Mouse (Mus musculus): ENCODE results near the gene H2afj. TPM values are rescaled to one million over a fixed set of nuclear protein-coding genes. Genes with fewer than 3 reads are reported as not detected.
"Not testable (repeated sequence)": the region's sequence is repeated elsewhere in the genome, so short reads cannot be mapped to it uniquely, and the experiment has no call there.

The H2afj gene
- polyA plus RNA-seq, 1 experiment from 2014 or later = 119 TPM

DNA sequence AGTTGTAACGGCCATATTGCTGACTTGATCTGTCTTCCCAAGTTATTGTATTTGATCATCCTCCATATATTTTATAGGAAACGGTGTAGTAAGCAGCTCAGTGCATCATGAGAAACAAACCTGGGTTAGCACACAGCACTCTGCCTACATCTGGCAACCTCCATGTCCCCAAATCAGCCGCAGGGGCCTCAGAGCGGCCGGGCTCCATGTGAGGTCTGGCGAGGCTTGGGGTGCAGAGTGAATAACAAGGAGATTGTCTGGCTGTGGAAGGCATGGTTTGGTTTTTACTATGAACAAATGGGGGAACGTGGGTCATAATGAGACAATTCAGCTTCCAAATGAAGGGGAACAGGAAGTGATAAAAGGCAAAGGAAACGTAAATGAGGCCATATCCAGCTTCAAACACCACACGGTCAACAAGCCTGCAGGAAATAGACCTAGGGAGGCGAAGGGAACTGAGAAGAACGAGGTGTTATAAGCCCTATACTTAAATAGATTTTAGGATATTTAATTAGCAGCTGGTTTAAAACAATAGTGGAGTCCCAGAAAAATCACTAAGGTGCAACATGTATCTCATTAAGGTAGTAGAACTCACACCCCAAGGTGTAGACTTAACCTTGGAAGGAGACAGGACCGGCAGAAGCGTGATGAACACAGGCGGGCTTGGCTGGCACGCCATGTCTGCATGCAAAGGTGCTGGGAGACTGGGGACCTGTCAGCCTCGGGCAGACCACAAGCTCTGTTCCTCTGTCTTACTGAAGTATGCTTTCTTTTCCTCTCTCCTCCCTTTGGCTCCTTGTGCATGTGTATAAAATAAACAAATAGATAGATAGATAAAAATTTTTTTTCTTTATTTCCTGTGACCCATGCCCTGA is 14.9 kb upstream of the H2afj start:
- ATAC-seq = no peak
- Histone ChIP-seq H3K4me3 (ENCODE audit: low read depth, low read length) (peak overlapping the region; percentile 29), H3K9ac (ENCODE audit: low read depth, low read length) (no peak overlapping the region)

DNA sequence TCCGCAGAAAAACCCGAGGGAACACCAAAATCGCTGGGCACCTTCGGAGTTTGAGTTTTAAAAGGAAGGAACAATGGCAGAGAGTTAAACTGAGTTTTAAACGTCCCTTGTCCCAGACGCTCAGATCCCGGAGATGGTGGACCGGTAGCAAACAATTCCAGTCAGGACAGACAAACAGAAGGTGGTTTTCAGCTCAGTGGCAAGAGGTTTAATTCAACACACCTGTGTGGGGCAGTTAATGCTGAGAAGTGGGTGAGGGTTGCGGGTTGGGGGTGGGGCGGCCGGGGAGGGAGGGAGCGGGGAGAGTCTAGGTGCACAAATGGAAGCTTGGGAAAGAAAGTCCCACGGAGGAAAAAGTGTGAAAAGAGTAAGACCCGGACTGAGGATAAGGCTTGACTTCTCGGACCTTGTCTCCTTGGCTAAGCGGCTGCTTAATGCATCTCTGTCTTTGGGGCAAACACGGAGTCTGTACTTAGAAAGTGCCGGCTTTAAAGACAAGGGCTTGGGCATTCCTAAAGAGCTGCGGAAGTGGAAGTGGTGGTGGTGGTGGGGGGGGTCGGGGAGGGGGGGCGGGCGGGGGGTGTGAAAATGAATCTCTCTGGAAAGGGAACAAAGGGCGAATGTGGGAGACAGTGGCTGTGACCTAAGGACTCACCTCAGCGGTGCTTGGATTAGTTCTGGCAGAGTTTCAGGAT is 14.1 kb upstream of the H2afj start:
- no peak overlapping the region for H3K9ac ChIP-seq (ENCODE audit: low read depth, low read length)
- peak overlapping the region; percentile 58 for H3K4me2 ChIP-seq (ENCODE audit: low read length)
- H3K27me3 ChIP-seq (ENCODE audit: control insufficient read depth, insufficient read depth, low read depth, low read length) = no peaks in the 10 kb centered on the region
- H3K9me3 ChIP-seq (replicated peaks; ENCODE audit: control insufficient read depth, low read length, poor library complexity, severe bottlenecking) = no peaks in the 10 kb centered on the region
- H3K36me3 ChIP-seq (ENCODE audit: control insufficient read depth, insufficient read depth, low read length) = no peaks in the 10 kb centered on the region
- WGBS = under 1% methylated on average over 19 of the region's 24 CpGs
- H3K4me1 ChIP-seq (ENCODE audit: control insufficient read depth, insufficient read depth, low read length) = peaks cover 9% of the 10 kb centered on the region
- H3K4me3 ChIP-seq (ENCODE audit: low read depth, low read length) = peak overlapping the region; percentile 29
- no peak overlapping the region for H3K27ac ChIP-seq (ENCODE audit: low read length)
- ATAC-seq = 0 out of 2 replicates have a peak, but pooled peaks have one; percentile 36

More for the DNA sequence above, 14.9 kb upstream of the H2afj start:
- Histone ChIP-seq H3K4me2 (ENCODE audit: low read length) (peak overlapping the region; percentile 58), H3K9me3 (replicated peaks; ENCODE audit: control insufficient read depth, low read length, poor library complexity, severe bottlenecking) (no peaks in the 10 kb centered on the region), H3K27me3 (ENCODE audit: control insufficient read depth, insufficient read depth, low read depth, low read length) (no peaks in the 10 kb centered on the region), H3K27ac (ENCODE audit: low read length) (no peak overlapping the region), H3K36me3 (ENCODE audit: control insufficient read depth, insufficient read depth, low read length) (no peaks in the 10 kb centered on the region), H3K4me1 (ENCODE audit: control insufficient read depth, insufficient read depth, low read length) (peaks cover 9% of the 10 kb centered on the region)
- WGBS = 29% methylated on average over 16 of the region's 16 CpGs

DNA sequence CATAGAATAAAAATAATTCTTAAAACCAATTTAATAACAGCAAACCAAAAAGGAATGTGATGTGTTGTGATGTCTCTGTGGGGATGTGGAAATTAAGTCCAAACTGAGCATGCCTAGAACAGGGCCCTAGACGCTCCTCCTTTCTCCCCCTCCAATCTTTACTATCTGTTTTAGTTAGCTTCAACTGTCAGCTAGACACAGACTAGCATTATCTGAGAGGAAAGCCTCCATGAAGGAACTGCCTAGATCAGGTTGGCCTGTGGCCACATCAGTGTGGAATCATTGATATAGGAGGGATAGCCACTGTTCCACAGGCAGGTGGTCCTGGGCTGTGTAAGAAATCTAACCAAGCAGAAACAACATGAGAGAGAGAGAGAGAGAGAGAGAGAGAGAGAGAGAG is 12.9 kb upstream of the H2afj start:
- Histone ChIP-seq H3K9ac (ENCODE audit: low read depth, low read length) (no peak overlapping the region), H3K9me3 (replicated peaks; ENCODE audit: control insufficient read depth, low read length, poor library complexity, severe bottlenecking) (no peaks in the 10 kb centered on the region), H3K36me3 (ENCODE audit: control insufficient read depth, insufficient read depth, low read length) (no peaks in the 10 kb centered on the region), H3K4me2 (ENCODE audit: low read length) (no peak overlapping the region), H3K4me1 (ENCODE audit: control insufficient read depth, insufficient read depth, low read length) (peaks cover 9% of the 10 kb centered on the region), H3K27me3 (ENCODE audit: control insufficient read depth, insufficient read depth, low read depth, low read length) (no peaks in the 10 kb centered on the region), H3K4me3 (ENCODE audit: low read depth, low read length) (no peak overlapping the region), H3K27ac (ENCODE audit: low read length) (no peak overlapping the region)
- ATAC-seq = no peak
- WGBS = 41% methylated on average over 1 of the region's 1 CpGs

DNA sequence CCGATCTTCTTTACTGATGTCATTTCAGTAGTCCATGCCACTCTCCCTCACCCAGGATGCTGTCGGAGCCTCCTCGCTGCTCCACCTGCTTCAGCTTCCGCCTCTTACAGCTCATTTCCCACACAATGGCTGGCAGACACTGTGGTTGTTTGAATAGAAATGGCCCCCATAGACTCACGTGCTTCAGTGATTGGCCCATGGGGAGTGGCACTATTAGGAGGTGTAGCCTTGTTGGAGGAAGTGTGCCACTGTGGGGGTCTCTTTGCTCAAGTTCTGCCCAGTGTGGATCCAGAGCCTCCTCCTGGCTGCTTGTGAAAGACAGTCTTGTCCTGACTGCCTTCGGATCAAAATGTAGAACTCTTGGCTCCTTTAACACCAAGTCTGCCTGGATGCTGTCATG is 12.2 kb upstream of the H2afj start:
- no peaks in the 10 kb centered on the region for H3K36me3 ChIP-seq (ENCODE audit: control insufficient read depth, insufficient read depth, low read length)
- no peak overlapping the region for H3K4me3 ChIP-seq (ENCODE audit: low read depth, low read length)
- ATAC-seq = no peak
- no peak overlapping the region for H3K27ac ChIP-seq (ENCODE audit: low read length)
- no peak overlapping the region for H3K4me2 ChIP-seq (ENCODE audit: low read length)
- no peak overlapping the region for H3K9ac ChIP-seq (ENCODE audit: low read depth, low read length)
- peaks cover 9% of the 10 kb centered on the region for H3K4me1 ChIP-seq (ENCODE audit: control insufficient read depth, insufficient read depth, low read length)
- WGBS = 54% methylated on average over 6 of the region's 6 CpGs
- H3K9me3 ChIP-seq (replicated peaks; ENCODE audit: control insufficient read depth, low read length, poor library complexity, severe bottlenecking) = no peaks in the 10 kb centered on the region
- H3K27me3 ChIP-seq (ENCODE audit: control insufficient read depth, insufficient read depth, low read depth, low read length) = no peaks in the 10 kb centered on the region

- H3K4me2 ChIP-seq (ENCODE audit: low read length) = not testable (repeated sequence)
- WGBS = 78% methylated on average over 3 of the region's 3 CpGs
These were observed 10.0 kb upstream of the H2afj start for GRCm38 (mm10) chr6:136797874-136798693.

DNA sequence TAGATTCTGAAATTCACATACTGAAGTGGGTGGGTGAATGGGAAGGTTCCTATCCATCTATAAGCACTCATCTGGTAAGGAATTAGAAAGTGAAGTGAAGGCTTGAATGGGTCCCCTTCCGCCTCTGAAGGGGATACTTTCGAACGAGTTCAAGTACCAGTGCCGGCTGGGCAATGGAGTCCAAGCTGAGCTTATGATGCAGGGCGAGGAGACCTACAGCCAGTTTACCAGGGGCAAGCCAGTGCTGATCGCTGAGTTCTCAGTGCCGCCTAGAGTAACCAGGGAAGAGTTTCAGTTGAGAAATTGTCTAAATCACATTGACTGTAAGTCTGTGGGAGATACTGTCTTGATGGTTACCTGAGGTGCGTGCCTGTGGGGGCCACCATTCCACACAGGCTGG is 7.3 kb upstream of the H2afj start:
- peaks cover 9% of the 10 kb centered on the region for H3K4me1 ChIP-seq (ENCODE audit: control insufficient read depth, insufficient read depth, low read length)
- no peak overlapping the region for H3K9ac ChIP-seq (ENCODE audit: low read depth, low read length)
- no peaks in the 10 kb centered on the region for H3K27me3 ChIP-seq (ENCODE audit: control insufficient read depth, insufficient read depth, low read depth, low read length)
- no peak overlapping the region for H3K4me3 ChIP-seq (ENCODE audit: low read depth, low read length)
- no peak overlapping the region for H3K27ac ChIP-seq (ENCODE audit: low read length)
- WGBS = 91% methylated on average over 8 of the region's 8 CpGs
- H3K4me2 ChIP-seq (ENCODE audit: low read length) = no peak overlapping the region
- ATAC-seq = no peak
- H3K36me3 ChIP-seq (ENCODE audit: control insufficient read depth, insufficient read depth, low read length) = no peaks in the 10 kb centered on the region
- no peaks in the 10 kb centered on the region for H3K9me3 ChIP-seq (replicated peaks; ENCODE audit: control insufficient read depth, low read length, poor library complexity, severe bottlenecking)

More at GRCm38 (mm10) chr6:136797874-136798693, 10.0 kb upstream of the H2afj start:
- not testable (repeated sequence) for H3K9me3 ChIP-seq (replicated peaks; ENCODE audit: control insufficient read depth, low read length, poor library complexity, severe bottlenecking); H3K4me3 ChIP-seq (ENCODE audit: low read depth, low read length); H3K9ac ChIP-seq (ENCODE audit: low read depth, low read length); ATAC-seq; H3K27me3 ChIP-seq (ENCODE audit: control insufficient read depth, insufficient read depth, low read depth, low read length); H3K27ac ChIP-seq (ENCODE audit: low read length); H3K36me3 ChIP-seq (ENCODE audit: control insufficient read depth, insufficient read depth, low read length)
- peaks cover 11% of the 10 kb centered on the region for H3K4me1 ChIP-seq (ENCODE audit: control insufficient read depth, insufficient read depth, low read length)

DNA sequence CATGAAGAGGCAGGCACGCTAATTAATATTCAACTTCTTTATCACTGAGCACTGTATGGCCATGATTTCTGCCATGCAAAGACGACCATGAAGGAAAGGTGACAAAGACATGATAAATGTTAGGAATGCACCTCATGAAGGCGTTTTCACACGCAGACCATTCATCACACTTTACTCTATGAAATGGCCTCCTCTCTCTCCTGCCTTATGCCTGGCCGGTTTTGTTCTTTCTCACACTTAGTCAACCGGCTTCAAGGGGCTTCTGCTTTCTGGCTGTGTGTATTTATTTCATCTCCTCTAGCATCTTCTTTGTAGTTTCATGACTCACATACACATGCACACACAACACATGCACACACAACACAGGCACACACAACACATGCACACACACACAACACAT is 6.8 kb upstream of the H2afj start:
- Histone ChIP-seq H3K4me3 (ENCODE audit: low read depth, low read length) (no peak overlapping the region), H3K27ac (ENCODE audit: low read length) (no peak overlapping the region), H3K9ac (ENCODE audit: low read depth, low read length) (no peak overlapping the region), H3K4me2 (ENCODE audit: low read length) (no peak overlapping the region), H3K36me3 (ENCODE audit: control insufficient read depth, insufficient read depth, low read length) (no peaks in the 10 kb centered on the region), H3K4me1 (ENCODE audit: control insufficient read depth, insufficient read depth, low read length) (peaks cover 9% of the 10 kb centered on the region), H3K9me3 (replicated peaks; ENCODE audit: control insufficient read depth, low read length, poor library complexity, severe bottlenecking) (no peaks in the 10 kb centered on the region), H3K27me3 (ENCODE audit: control insufficient read depth, insufficient read depth, low read depth, low read length) (no peaks in the 10 kb centered on the region)
- no peak for ATAC-seq
- WGBS = 87% methylated on average over 6 of the region's 6 CpGs

DNA sequence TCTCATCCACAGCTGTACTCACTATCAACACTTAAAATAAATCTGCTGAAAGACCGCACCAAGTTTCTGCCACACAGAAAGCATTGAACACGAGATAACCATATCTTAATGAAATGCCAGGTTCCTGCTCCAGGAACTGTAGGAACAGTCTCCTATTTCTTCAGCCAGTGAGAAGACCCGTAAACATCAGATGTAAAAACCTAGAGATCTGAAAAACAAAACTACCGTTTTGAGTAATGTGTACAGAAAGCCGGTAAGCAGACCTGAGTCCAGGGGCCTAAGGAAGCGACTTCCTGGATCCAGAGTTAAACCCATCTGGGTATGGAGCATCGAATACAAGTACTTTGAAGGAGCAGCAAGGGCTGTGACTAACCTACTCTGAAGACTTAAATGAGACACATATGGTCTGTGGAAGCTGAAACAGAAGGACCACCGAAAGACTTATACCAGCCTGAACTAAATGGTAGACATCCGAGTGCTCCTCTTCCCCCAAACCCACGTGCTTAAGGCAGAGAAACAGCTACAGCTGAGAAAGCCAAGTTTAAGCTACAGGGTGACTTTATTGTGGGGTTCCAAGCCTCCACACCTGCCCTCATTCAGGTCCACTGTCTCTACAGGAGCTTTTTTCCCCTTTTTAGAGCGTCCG is 4.8 kb upstream of the H2afj start:
- H3K36me3 ChIP-seq (ENCODE audit: control insufficient read depth, insufficient read depth, low read length) = no peaks in the 10 kb centered on the region
- H3K4me3 ChIP-seq (ENCODE audit: low read depth, low read length) = peak overlapping the region; percentile 82
- H3K9me3 ChIP-seq (replicated peaks; ENCODE audit: control insufficient read depth, low read length, poor library complexity, severe bottlenecking) = no peaks in the 10 kb centered on the region
- peak overlapping the region; percentile 69 for H3K4me2 ChIP-seq (ENCODE audit: low read length)
- H3K4me1 ChIP-seq (ENCODE audit: control insufficient read depth, insufficient read depth, low read length) = peaks cover 13% of the 10 kb centered on the region
- H3K27me3 ChIP-seq (ENCODE audit: control insufficient read depth, insufficient read depth, low read depth, low read length) = no peaks in the 10 kb centered on the region
- WGBS = 24% methylated on average over 12 of the region's 12 CpGs
- H3K9ac ChIP-seq (ENCODE audit: low read depth, low read length) = peak overlapping the region; percentile 37; the same call in 1 of the 2 replicates
- peak overlapping the region; percentile 100 for H3K27ac ChIP-seq (ENCODE audit: low read length)
- ATAC-seq = 0 out of 2 replicates have a peak, but pooled peaks have one; percentile 0
